Mouse (Mus musculus) left cerebral cortex, adult 9 months (tissue): Measurements from ENCODE around the gene Atg4b.
"Not testable (repeated sequence)": the region's sequence is repeated elsewhere in the genome, so short reads cannot be mapped to it uniquely, and the experiment has no call there.

Experiments used
- DNase-seq, 2 experiments: peaks; one replicate each; pipeline ENCODE4 v3.0.0; 2022; ENCODE audit warnings: low spot score in 2 of 2

Gene Atg4b

DNA sequence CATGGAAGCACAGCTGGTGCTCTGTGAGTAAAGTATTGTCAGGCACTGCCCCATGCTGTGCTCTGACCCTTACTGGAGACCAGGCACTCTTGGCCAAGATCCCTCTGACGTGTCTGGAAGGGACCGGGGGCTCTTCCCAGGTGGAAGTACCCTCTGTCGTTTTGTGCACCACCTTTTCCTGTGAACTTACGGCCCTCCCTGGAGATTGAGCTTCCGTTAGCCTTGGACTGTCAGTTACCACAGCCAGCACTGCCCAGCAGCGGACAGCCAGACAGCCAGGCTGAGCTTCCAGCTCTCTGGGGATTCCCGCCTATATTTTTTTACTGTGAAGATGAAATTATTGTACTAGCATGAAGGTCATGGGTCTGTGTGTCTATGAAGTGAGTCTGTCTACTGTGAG lies 67.4 kb downstream of the Atg4b start:
- no peak for DNase-seq

DNA sequence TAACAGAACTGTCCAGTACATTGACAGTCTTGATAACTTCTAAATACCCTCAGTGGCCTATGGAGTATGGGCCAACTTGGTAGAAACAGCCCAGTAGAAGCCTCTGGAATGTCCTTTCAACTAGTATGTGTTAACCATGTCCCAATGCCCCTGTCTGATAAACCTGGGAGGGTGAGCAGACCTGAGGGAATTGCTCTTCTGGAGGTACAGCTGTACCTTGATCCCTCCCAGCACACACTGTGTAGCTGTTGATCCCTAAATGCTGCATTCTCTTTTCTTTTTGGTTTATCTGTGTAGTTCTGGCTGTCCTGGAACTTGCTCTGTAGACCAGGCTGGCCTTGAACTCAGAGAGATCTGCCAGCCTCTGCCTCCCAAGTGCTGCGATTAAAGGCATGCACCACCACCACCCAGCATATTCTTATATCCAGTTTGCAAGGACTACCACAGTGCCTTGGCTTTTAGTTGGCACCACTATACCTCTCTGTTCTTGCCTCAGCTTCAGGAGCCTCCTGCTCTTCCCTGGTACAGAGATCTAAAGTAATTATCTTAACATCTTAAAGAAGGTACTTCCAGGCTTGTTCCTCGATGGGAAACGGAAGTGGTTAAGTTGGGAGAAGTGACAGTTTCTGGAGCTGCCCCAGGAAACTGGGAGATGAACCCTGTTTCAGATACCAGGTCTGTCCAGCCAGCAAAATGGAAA lies 72.6 kb downstream of the Atg4b start:
- DNase-seq, result no peak

- no peak for DNase-seq
These were observed 73.3 kb downstream of the Atg4b start, which contains the start of gene D2hgdh for GRCm38 (mm10) chr1:93824609-93825008. Gene D2hgdh, plus strand, starts transcription at chr1:93824909.

- DNase-seq, result peak; percentile 93 to 97
These were observed 73.9 kb downstream of the Atg4b start for GRCm38 (mm10) chr1:93825105-93825674.

DNA sequence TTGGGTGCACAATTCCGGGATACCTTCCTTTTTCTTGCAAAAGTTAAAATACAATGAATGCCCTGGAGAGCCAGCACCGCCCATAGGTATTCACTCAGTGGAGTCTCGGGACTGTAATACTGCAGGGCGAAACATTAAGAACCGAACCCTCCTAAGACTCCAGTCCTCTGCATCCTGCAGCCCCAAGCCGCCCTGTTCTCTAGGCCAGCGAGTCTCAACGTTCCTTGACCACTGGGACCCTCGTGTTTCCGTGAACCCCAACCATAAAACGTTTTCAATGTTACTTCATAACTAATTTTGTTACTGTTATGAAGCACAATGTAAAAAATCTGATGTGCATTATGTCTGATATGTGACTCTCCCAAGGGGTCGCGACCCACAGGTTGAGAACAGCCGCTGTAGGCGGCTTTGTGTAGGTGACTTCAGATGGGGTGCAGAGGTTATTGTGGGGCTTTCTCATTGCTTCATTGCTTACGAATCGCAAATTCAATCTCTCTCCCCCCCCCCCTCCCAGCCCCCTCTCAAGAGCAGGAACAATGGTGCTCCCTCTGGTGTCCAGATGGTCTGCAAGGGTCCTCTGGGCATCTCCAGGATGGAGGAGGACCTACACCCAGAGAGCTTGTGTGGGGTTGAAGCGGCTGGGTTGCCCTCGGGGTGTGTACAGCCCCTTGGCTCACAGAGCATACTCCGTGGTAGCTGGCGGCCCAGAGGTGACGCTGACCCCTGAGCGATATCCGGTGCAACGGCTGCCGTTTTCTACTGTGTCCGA lies 74.7 kb downstream of the Atg4b start:
- no peak for DNase-seq

DNA sequence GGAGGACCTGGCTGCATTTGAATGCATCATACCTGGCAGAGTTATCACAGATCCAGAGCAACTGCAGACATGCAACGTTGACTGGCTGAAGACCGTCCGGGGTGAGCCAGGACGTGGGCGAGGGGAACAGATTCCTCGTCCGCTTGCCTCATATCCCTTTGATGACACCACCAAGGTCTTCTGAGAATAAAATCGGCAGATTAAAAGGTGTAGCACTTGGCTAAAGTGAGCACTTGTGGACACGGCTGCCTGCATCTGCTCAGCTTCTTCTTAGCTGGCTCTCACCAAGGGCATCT lies 75.2 kb downstream of the Atg4b start:
- DNase-seq, result no peak

- not testable (repeated sequence) for DNase-seq
These were observed 81.6 kb downstream of the Atg4b start for GRCm38 (mm10) chr1:93832754-93833360.

GRCm38 (mm10) chr1:93834671-93835150 lies 83.4 kb downstream of the Atg4b start:
- DNase-seq, result no peak

DNA sequence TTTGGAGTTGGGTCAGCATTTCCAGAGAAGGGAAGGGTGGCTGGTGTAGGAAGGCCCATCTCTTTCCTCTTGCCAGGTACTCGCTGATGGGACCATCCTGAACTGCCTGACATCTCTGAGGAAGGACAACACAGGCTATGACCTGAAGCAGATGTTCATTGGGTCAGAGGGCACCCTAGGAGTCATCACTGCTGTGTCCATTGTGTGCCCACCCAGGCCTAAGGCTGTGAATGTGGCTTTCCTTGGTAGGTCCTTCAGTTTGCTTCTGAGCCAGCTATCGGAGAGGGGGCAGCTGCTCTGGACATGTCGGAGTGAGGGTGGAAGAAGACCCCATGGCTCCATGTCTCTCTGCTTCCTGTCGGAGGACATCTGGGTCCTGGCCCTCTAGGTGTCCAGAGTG lies 83.9 kb downstream of the Atg4b start:
- DNase-seq, result no peak

DNA sequence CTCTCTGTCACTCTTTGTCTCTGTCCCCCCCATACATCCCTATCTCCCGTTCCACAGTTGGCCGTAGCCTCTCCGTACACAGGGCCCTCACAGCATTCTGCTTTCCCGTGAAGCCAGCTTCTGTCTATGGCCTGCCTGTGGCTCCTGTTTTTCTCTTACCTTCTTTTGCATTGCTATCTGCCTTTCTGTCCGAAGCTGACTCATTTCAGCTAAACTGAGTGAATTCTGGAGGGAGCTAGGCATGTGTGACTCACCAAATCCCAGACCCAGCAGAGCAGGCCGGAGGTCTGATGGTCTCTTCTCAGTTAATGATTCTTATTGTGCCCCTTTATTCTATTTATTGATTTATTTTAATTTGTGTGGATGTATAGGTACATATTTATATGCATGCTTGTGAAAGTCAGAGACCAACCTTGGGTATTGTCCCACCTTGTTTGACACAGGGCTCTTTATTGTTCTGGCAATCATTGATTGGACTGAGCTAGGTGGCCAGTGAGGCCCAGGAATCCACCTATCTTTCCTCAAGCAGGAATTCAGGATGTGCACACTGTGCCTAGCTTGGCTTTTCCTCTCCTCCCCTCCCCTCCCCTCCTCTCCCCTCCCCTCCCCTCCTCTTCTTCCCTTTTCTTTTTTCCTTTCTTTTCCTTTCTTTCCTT lies 84.7 kb downstream of the Atg4b start:
- peak in 1 of 2 experiments; percentile 5 for DNase-seq

GRCm38 (mm10) chr1:93836532-93836913 lies 85.2 kb downstream of the Atg4b start:
- no peak for DNase-seq

GRCm38 (mm10) chr1:93837335-93837734 lies 86.0 kb downstream of the Atg4b start:
- DNase-seq, result no peak

DNA sequence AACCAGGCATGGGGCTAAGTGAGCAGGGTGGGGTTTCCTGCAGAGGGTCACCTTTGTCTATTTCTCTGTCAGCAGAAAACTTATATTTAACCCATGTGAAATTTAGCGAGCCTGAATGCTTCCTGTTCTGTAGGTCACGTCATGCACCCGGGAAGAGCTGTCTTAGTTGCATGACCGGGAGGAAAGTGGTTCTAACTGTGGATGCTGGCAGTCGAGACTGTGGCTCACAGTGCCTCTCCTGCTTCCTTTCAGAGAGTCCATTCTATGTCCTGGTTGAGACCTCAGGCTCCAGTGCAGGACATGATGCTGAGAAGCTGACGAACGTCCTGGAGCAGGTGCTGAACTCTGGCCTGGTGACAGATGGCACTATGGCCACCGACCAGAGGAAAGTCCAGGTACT lies 87.3 kb downstream of the Atg4b start:
- not testable (repeated sequence) for DNase-seq
